Mouse (Mus musculus) thymus, adult 2 months (tissue): ENCODE measurements around the gene Hoxa7.

Experiments used
- CTCF ChIP-seq: fragments of 200-500 bp; IDR thresholded peaks from 2 replicates; pipeline ENCODE4 v1.5.1; 2012; ENCODE audit warnings: mild to moderate bottlenecking, control low read depth, low read length, moderate library complexity, borderline replicate concordance; ENCODE audit not compliant: control insufficient read depth, poor library complexity, insufficient read depth; ENCODE audit errors: extremely low read depth
- POLR2A ChIP-seq: fragments of 200-500 bp; IDR thresholded peaks from 2 replicates; pipeline ENCODE4 v1.6.1; 2012; ENCODE audit warnings: mild to moderate bottlenecking, low read length, control low read depth, moderate library complexity; ENCODE audit not compliant: control insufficient read depth, poor library complexity, insufficient read depth; ENCODE audit errors: extremely low read depth

DNA sequence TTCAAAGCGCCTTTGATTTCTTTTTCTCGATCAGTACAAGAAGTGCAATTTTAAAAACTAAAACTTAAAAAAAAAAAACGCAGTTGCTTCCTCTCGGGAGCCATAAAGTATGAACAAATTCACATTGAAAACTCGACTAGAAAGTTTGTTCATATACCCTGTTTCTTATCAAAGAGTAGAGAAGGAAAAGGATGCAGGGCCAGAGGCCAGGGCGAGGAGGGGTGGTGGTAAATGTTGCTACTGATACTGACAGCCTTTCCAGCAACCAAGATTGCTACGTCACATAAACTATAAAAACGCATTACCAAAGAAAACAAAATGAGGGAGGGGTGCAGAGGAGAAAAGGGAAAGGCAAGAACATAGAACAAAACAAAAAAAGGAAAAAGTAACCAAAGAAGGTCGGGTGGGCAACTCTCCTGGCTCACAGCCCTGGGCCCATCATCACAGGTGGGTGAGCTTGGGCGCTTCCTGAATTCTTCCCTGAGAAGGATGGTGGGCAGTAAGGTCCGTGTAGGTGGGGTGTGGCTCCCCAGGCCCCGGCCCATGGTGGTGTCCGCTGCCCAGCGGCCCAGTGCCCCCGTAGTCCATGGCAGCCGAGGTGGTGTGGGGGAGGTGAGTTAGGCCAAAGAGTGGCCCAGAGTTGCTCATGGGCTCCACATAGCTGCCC lies 52.0 kb downstream of the Hoxa7 start:
- TF ChIP-seq CTCF, result no peak
- no peak for TF ChIP-seq POLR2A
